Mouse (Mus musculus): ENCODE measurements around the gene Eif3l.
"Not testable (repeated sequence)": the region's sequence is repeated elsewhere in the genome, so short reads cannot be mapped to it uniquely, and the experiment has no call there.

The Eif3l gene

GRCm38 (mm10) chr15:79074913-79075532, at the start of gene Eif3l:
Gene Eif3l, plus strand, starts transcription at chr15:79075179.
- peak; percentile 83 for DNase-seq (ENCODE audit: low spot score)

- DNase-seq (ENCODE audit: low spot score), result no peak
Observed at GRCm38 (mm10) chr15:79025687-79026308, 49.2 kb upstream of the Eif3l start.

- no peak for DNase-seq (ENCODE audit: low spot score)
Observed at GRCm38 (mm10) chr15:79026511-79027290, 48.3 kb upstream of the Eif3l start.

- DNase-seq (ENCODE audit: low spot score), result no peak
Observed at GRCm38 (mm10) chr15:79027291-79028205, 47.4 kb upstream of the Eif3l start.

GRCm38 (mm10) chr15:79028237-79028738, 46.7 kb upstream of the Eif3l start, which contains the start of gene H1f0:
Gene H1f0, plus strand, starts transcription at chr15:79028450.
- DNase-seq (ENCODE audit: low spot score), result peak; percentile 85

GRCm38 (mm10) chr15:79028823-79029484, 46.0 kb upstream of the Eif3l start:
- no peak for DNase-seq (ENCODE audit: low spot score)

- DNase-seq (ENCODE audit: low spot score), result no peak
Observed at GRCm38 (mm10) chr15:79029519-79030241, 45.3 kb upstream of the Eif3l start.

- peak; percentile 55 for DNase-seq (ENCODE audit: low spot score)
Observed at GRCm38 (mm10) chr15:79030551-79031435, 44.2 kb upstream of the Eif3l start.

- DNase-seq (ENCODE audit: low spot score), result not testable (repeated sequence)
Observed at GRCm38 (mm10) chr15:79031908-79032307, 43.1 kb upstream of the Eif3l start.

- peak; percentile 53 for DNase-seq (ENCODE audit: low spot score)
Observed at GRCm38 (mm10) chr15:79037913-79038328, 37.1 kb upstream of the Eif3l start.

GRCm38 (mm10) chr15:79038331-79038730, 36.6 kb upstream of the Eif3l start:
- DNase-seq (ENCODE audit: low spot score), result no peak

- peak; percentile 88 for DNase-seq (ENCODE audit: low spot score)
Observed at GRCm38 (mm10) chr15:79038853-79039252, 36.1 kb upstream of the Eif3l start.

- DNase-seq (ENCODE audit: low spot score), result no peak
Observed at GRCm38 (mm10) chr15:79040501-79041416, 34.2 kb upstream of the Eif3l start.

- DNase-seq (ENCODE audit: low spot score), result no peak
Observed at GRCm38 (mm10) chr15:79041585-79041984, 33.4 kb upstream of the Eif3l start, which contains the start of gene Galr3. Gene Galr3, plus strand, starts transcription at chr15:79041885.

GRCm38 (mm10) chr15:79042721-79043491, 32.1 kb upstream of the Eif3l start:
- DNase-seq (ENCODE audit: low spot score), result no peak

GRCm38 (mm10) chr15:79044837-79045236, 30.1 kb upstream of the Eif3l start:
- DNase-seq (ENCODE audit: low spot score), result no peak

- DNase-seq (ENCODE audit: low spot score), result no peak
Observed at GRCm38 (mm10) chr15:79048186-79048585, 26.8 kb upstream of the Eif3l start.

All from T-cell, adult 2 months (primary cell).